Mouse (Mus musculus) lung, postnatal 14 days (tissue): ENCODE data around the gene Krt26.

ENCODE experiments used
- DNase-seq: peaks from one replicate; pipeline ENCODE4 v3.0.0; 2021

The Krt26 gene

DNA sequence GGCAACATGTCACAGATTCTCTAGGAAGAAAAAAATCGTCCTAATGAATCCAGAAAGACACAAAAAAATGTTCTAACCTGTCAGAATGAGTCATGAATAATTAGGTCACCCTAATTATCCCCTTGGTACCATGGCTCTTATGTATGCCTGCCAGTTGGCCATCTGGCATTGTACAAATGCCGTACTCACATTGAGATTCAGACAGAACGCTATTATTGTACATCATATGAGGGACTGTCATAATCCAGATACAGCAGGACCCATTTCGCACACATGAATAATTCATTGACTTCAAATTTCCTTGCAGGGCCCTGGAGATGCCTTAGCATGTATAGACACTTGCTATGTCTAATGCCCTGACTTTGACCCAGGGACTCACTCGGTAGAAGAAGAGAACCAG, 53.8 kb downstream of the Krt26 start:
- DNase-seq: no peak

DNA sequence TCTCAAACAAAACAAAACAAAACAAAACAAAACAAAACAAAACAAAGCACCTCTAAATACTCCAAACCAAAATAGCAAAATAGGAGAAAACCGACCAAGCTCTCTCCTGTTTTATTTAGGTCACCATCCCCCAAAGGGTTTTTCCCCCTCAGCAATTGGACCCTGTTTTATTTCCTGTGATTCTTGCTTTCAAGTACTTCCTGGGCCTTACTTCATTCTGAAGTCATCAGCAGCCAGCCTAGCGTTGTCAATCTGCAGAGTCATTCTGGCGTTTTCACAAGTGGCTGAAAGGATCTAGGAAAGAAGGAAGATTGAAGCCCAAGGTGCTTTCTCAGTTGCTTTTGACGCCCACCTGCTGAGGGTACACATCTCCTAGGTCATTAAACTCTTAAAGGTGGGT, 54.4 kb downstream of the Krt26 start:
- DNase-seq: no peak

DNA sequence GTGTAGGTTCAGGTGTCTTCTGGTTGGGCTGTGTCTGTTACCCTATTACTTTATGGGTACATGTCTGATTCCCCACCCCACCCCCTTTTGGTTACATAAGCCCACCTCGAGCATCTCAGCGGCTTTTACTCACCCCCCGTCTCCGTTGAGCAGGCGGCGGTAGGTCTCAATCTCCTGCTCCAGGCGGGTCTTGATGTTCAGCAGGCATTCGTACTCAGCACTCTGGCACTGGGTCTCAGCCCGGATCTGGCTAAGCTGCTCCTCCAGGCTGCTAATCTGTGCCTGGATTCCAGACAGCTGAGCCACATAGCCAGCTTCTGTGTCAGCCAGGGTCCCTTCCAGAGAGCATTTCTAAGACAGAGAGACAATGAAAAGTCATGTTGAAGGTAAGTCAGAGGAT, 56.6 kb downstream of the Krt26 start:
- DNase-seq: no peak

DNA sequence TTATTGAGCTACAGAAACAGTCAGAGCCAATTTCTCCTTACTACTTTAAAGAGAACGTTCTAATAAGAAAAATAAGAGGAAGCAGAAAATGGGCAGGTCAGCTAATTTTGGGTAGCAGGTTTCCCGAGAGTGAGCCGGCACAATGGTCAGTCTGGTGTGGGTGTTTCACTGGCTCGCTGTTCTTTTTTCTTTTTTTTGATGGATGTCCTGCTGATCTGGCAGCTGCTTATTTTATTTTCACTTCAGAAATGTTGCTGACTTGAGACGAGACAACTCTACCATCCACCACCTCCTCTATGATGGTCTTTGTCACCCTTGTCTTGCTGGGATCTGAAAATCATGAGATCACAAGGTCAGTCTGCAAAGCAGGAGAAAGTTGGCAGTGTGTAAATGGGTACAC, 57.8 kb downstream of the Krt26 start:
- no peak for DNase-seq
